Comparison of ENCODE assay signal across 10 mouse cellular contexts in genomic region chr17:6866576-6866975, GRCm38 (mm10).
"Had no signal": no experiment of that assay in that cellular context is flagged by ENCODE, and none has a peak within 500 bp of the region (broad histone marks: within the 10 kb centered on the region; RNA-seq: fewer than 3 reads in every experiment).

No protein-coding gene starts in this region.

- H3K4me2 ChIP-seq: hindbrain, embryonic 15.5 days; liver, embryonic 13.5 days; midbrain, embryonic 15.5 days; neural tube, embryonic 12.5 days had no signal

- H3K36me3 ChIP-seq: hindbrain, embryonic 15.5 days; liver, embryonic 13.5 days; midbrain, embryonic 15.5 days; neural tube, embryonic 12.5 days had no signal

- H3K4me3 ChIP-seq: hindbrain, embryonic 15.5 days; left cerebral cortex, adult 2 months; liver, embryonic 13.5 days; midbrain, embryonic 15.5 days; neural tube, embryonic 12.5 days had no signal

- H3K27ac ChIP-seq: hindbrain, embryonic 15.5 days; left cerebral cortex, adult 2 months; liver, embryonic 13.5 days; midbrain, embryonic 15.5 days; neural tube, embryonic 12.5 days had no signal

- H3K27me3 ChIP-seq: hindbrain, embryonic 15.5 days; neural tube, embryonic 12.5 days had no signal

- DNase-seq: liver; liver, embryonic 13.5 days; liver, postnatal 0 days; thymus, adult 2 months; thymus, postnatal 25 days had no signal

- ATAC-seq: intestine, embryonic 16.5 days; liver, postnatal 0 days; midbrain, embryonic 15.5 days had no signal

- H3K9me3 ChIP-seq: hindbrain, embryonic 15.5 days; liver, embryonic 13.5 days; midbrain, embryonic 15.5 days; neural tube, embryonic 12.5 days had no signal

- H3K9ac ChIP-seq: hindbrain, embryonic 15.5 days; liver, embryonic 13.5 days; liver, postnatal 0 days; midbrain, embryonic 15.5 days; neural tube, embryonic 12.5 days had no signal
